Mouse (Mus musculus) olfactory bulb, adult 2 months (tissue): ENCODE measurements around the gene Vasp.

ENCODE experiments used
- CTCF ChIP-seq: fragments of 200-500 bp; IDR thresholded peaks from 2 replicates; pipeline ENCODE4 v1.5.1; 2012; ENCODE audit warnings: low read depth, mild to moderate bottlenecking, low read length, moderate library complexity; ENCODE audit not compliant: insufficient read depth
- POLR2A ChIP-seq: fragments of 200-500 bp; IDR thresholded peaks from 2 replicates; pipeline ENCODE4 v1.6.1; 2012; ENCODE audit warnings: mild to moderate bottlenecking, low read depth, low read length, moderate library complexity; ENCODE audit not compliant: insufficient read depth

- no peak for TF ChIP-seq POLR2A
- no peak for TF ChIP-seq CTCF
Measured at GRCm38 (mm10) chr7:19307739-19308453, 36.3 kb upstream of the Vasp start.
